Mouse (Mus musculus) forebrain, embryonic 10.5 days (tissue): ENCODE results near the gene Gart. TPM values are rescaled to one million over a fixed set of nuclear protein-coding genes. Genes with fewer than 3 reads are reported as not detected.

Source experiments
- polyA plus RNA-seq: library from polyadenylated mRNA; unstranded; fragments of >200 nt; fragmentation: Nextera tagmentation; extraction: Ambion mirVana; gene quantifications from 2 replicates; pipeline ENCODE4 v1.2.1, GENCODE M21; 2016

Gene Gart
- polyA plus RNA-seq, 1 experiment from 2014 or later, result 204 TPM

Other genes with a start within 250 kb of the Gart start
- 4.7 and 5.8 TPM in 2 replicates for gene Il10rb, start 240.8 kb downstream of the Gart start, polyA plus RNA-seq
- 48.3 and 52.7 TPM in 2 replicates for gene Ifnar1, start 161.7 kb downstream of the Gart start, polyA plus RNA-seq
- gene Ifngr2, start 99.9 kb downstream of the Gart start, polyA plus RNA-seq, result 27.2 and 28.0 TPM in 2 replicates
- gene Tmem50b, start 49.2 kb downstream of the Gart start, polyA plus RNA-seq, result 32.7 and 33.8 TPM in 2 replicates
- 2.9 and 4.0 TPM in 2 replicates for gene Dnajc28, start 27.9 kb downstream of the Gart start, polyA plus RNA-seq
- gene Son, start 554 bp upstream of the Gart start, polyA plus RNA-seq, result 110 and 111 TPM in 2 replicates
- gene Donson, start 41.8 kb upstream of the Gart start, polyA plus RNA-seq, result 34.3 and 38.1 TPM in 2 replicates
- gene Cryzl1, start 82.0 kb upstream of the Gart start, polyA plus RNA-seq, result 61.5 and 67.1 TPM in 2 replicates
- gene Itsn1, start 82.3 kb upstream of the Gart start, polyA plus RNA-seq, result 38.7 and 40.7 TPM in 2 replicates